Mouse (Mus musculus): ENCODE measurements at regions not wholly inside any gene's neighbourhood (a gene's known extent, or its start where the extent isn't known, plus 50 kb on each side); places are given as distances from the start of the nearest gene placed in this dataset.
A peak's percentile ranks its signal among the peaks of the same experiment; 100 is the strongest.
"Not testable (repeated sequence)": the region's sequence is repeated elsewhere in the genome, so short reads cannot be mapped to it uniquely, and the experiment has no call there.

DNA sequence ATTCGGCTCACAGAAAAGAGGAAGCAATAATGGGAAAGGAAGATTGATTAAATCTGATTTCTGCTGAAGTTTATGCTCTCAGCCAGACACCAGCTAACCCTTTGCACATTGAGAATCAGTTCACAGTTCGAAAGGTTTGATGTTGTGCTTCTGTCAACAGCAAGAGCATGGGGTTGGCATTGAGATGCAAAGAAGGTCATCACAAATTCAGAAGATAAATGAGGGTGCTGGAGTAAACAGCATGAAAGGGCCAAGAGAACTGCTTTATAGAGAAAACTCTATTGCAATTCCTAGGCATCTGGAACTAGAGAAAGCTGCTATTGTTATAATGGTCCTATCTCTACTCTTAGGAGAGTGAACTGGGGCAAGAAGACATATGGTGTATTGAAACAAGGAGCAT, 250.8 kb downstream of the Rab38 start:
- DNase-seq (ENCODE audit: low spot score in 2 of 2) = no peak

DNA sequence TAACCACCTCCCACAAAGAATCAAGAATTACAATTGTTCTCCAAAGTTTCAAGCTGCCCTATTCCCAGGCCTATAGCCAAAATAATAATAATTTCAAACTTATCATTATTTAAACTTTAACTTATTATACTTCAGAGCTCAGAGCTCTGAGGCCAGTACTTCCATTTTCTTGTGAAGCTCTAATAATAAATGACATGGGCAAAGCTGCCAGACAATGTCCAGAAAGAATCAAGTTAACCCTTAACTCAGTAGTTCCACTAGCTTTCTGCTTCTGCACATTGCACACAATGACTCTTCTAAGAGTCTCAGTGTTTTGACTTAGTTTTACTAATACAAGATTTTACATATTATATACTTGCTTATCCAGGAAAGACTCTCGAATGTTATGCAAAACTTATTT, 291.0 kb downstream of the Rab38 start:
- not testable (repeated sequence) for DNase-seq (ENCODE audit: low spot score in 2 of 2)

DNA sequence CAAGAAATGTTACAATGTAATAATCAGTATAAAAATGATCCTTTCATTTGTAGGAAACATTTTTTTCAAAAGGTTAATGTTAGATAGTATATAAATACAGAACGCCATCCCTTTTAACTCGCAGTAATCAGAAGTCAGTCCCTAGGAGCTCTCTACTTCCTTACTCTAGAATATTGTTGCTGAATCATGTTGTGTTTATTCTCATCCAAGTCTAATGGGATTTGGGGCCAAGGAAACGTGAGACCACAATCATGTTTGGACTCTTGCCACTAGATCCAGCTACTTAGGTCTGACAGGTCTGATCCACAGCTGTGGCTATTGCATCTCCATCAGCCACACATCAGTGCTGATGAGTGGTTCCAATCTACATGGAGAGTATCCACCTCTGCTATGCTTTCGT, 304.4 kb downstream of the Rab38 start:
- no peak for DNase-seq (ENCODE audit: low spot score in 2 of 2)

DNA sequence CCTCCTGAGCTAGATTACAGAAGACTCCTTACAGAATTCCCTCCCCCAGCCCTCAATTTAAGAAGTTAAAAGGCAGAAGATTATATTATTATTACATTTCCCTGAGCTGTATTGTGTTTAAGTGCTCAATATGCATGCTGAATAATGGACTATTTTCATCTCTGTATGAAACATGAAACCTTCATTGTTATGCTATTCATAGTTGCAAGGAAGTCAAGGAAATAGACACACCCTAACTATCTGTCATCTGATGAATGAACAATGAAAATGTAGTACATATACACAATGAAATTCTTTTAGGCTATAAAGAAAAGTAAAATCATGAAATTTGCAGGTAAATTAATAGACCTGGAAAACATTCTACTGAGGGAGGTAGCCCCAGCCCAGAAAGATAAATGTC, 305.7 kb downstream of the Rab38 start:
- DNase-seq (ENCODE audit: low spot score in 2 of 2) = no peak

DNA sequence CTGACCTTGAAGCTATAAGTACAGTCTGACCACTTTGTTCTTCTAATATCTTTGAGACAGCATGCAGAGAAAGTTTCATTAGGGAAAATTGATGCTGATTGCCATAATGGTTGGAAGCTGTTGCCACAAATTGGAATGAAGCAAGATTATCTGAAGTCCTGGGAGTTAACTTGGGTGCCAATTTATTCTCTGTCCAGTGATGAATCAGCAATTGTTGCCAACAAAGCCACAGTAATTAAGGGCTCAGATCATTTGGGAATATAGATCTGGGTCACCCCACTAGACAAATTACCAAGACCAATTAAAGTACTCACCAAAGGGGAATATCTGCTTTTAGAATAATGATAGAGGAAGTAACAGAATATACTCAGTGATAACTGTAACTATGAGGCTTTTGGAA, 347.3 kb downstream of the Rab38 start:
- DNase-seq (ENCODE audit: low spot score in 2 of 2) = no peak

DNA sequence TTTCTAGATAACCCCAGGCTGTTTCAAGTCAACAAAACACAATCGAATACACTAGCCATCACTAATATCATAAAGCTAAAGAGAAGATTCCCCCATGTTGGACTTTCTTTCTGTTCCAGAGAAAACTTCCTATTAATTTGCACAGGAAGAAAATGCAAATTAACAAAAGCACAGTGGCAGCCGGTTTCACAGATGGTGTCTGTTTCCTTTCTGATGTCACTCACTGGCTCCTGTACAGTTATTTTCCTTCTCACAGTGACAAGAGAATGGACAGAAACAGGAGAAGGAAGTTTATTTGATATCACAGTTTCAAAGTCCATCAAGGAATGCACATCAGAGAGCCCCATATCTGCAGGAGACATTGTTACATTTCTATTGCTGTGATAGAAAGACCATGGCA, 352.8 kb downstream of the Rab38 start:
- no peak for DNase-seq (ENCODE audit: low spot score in 2 of 2)

DNA sequence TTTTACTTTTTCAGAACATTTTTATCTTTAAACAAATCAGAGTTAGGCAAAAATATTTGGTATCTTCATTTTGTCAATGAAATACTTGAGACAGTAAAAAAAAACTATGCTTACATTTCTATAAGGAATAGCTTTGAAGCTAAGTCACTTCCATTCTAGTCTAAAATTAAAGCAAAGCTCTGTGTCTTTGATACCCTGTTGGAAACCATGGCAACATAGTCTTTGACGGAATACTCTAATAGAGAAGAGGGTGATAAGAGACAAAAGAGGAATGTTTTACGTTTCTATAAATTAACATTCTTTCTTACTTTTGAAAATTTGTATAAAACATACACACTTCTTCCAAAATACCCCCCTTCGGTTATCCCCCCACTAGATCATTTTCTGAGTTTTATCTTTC, 378.1 kb downstream of the Rab38 start:
- DNase-seq (ENCODE audit: low spot score in 2 of 2) = no peak

DNA sequence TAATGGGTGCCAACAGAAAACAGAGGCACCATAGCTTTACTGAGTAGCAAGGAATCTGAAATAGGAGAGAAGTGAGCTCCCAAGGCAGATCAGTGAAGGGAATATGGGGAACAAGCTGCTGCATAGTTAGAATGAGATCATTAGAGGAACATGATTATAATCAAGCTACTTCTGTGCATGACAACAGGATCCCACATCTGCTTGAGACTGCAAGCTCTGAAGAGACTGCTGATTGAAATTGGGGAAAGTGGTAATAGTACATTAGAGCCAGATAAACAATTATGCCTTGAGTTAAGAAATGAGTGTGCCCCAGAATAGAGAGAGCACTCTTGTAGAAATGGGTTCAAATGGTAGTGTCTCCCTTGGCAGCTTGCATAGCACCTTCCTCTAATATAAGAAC, 380.1 kb downstream of the Rab38 start:
- no peak for DNase-seq (ENCODE audit: low spot score in 2 of 2)

DNA sequence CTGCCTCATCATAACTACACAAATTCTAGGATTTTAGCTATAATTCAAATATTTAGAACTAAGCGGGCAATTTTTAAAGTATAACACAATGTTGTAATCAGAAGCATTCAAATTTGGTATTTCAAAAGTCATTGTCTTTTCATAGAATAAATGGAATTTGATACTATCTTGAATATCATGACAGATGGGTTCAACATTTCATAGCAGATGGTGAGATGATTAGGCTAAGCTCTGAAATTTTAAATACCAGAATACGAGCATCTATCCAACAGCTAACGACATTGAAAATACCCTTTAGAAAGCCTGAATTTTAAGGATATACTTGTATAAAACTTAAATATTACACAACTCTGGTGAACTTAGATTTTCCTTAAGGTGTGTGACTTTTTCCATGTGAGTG, 390.1 kb downstream of the Rab38 start:
- no peak for DNase-seq (ENCODE audit: low spot score in 2 of 2)

DNA sequence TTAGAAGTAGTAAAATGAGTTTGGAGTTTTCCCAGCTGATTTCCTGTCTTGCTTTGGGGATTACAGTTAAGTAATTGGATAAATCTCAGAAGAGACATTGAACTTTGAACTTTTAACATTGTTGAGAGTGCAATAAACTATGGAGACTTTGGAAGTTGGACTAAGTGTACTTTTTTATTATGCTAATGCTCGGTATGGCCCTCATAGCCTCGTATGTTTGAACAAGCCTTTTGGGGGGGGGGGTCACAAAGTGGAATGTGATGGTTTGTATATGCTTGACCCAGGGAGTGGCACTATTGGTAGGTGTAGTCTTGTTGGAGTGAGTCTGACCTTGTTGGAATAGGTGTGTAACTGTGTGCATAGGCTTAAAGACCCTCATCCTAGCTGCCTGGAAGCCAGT, 396.4 kb downstream of the Rab38 start:
- DNase-seq (ENCODE audit: low spot score in 2 of 2) = no peak

DNA sequence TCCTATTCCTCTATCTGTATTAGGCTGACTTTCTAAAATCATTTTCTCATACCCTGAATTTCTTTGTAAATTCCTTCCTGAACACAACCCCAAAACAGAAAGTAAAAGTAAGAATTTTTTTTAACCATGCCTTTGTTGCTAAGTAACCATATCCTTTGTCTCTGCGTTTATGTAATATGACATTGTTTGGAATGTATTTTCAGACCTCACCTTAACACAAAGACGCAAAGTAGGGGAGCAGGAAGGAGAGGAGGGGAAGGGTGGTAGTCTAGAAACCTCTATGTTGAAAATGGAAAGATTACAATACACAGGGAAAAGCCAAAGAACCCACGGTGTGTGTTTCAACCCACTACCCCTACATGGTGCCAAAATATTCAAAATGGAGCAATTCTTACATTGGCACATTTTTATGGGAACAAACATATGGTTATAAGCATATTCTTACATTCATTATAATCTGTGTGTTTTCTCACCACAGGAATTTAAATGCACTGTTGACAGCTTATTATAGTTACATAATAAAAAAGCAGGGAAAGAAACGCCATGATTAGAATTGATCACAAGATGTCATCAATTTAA, 418.0 kb downstream of the Rab38 start:
- peak in 1 of 2 experiments; percentile 2 for DNase-seq (ENCODE audit: low spot score in 2 of 2)
